Mouse (Mus musculus): ENCODE results near the gene Rela. TPM values are rescaled to one million over a fixed set of nuclear protein-coding genes. Genes with fewer than 3 reads are reported as not detected.

The Rela gene
- 64.8 and 66.0 TPM in 2 replicates for total RNA-seq (2014; fragmentation: Nextera tagmentation)
- total RNA-seq (2017): 36.1 and 49.7 TPM in 2 replicates

- ATAC-seq (replicated peaks; ENCODE audit: low FRiP score, low TSS enrichment, poor library complexity, severe bottlenecking): peak; percentile 83
These were observed at the start of gene Rela for GRCm38 (mm10) chr19:5637069-5638047. Gene Rela (plus strand): TSS chr19:5637483.

GRCm38 (mm10) chr19:5589159-5589558, 48.1 kb upstream of the Rela start:
- no peak for ATAC-seq (replicated peaks; ENCODE audit: low FRiP score, low TSS enrichment, poor library complexity, severe bottlenecking)

- ATAC-seq (replicated peaks; ENCODE audit: low FRiP score, low TSS enrichment, poor library complexity, severe bottlenecking): no peak
These were observed 45.4 kb upstream of the Rela start for GRCm38 (mm10) chr19:5591888-5592287.

GRCm38 (mm10) chr19:5599224-5599623, 38.1 kb upstream of the Rela start:
- no peak for ATAC-seq (replicated peaks; ENCODE audit: low FRiP score, low TSS enrichment, poor library complexity, severe bottlenecking)

GRCm38 (mm10) chr19:5601752-5602541, 35.3 kb upstream of the Rela start, which contains the start of gene Rnaseh2c:
Gene Rnaseh2c (plus strand): TSS chr19:5601873.
- peak; percentile 81 for ATAC-seq (replicated peaks; ENCODE audit: low FRiP score, low TSS enrichment, poor library complexity, severe bottlenecking)

GRCm38 (mm10) chr19:5603664-5604063, 33.6 kb upstream of the Rela start:
- ATAC-seq (replicated peaks; ENCODE audit: low FRiP score, low TSS enrichment, poor library complexity, severe bottlenecking): no peak

GRCm38 (mm10) chr19:5605126-5605525, 32.2 kb upstream of the Rela start:
- no peak for ATAC-seq (replicated peaks; ENCODE audit: low FRiP score, low TSS enrichment, poor library complexity, severe bottlenecking)

GRCm38 (mm10) chr19:5606196-5606595, 31.1 kb upstream of the Rela start:
- ATAC-seq (replicated peaks; ENCODE audit: low FRiP score, low TSS enrichment, poor library complexity, severe bottlenecking): no peak

GRCm38 (mm10) chr19:5607705-5608410, 29.4 kb upstream of the Rela start:
- no peak for ATAC-seq (replicated peaks; ENCODE audit: low FRiP score, low TSS enrichment, poor library complexity, severe bottlenecking)

GRCm38 (mm10) chr19:5608707-5609106, 28.6 kb upstream of the Rela start:
- ATAC-seq (replicated peaks; ENCODE audit: low FRiP score, low TSS enrichment, poor library complexity, severe bottlenecking): no peak

- no peak for ATAC-seq (replicated peaks; ENCODE audit: low FRiP score, low TSS enrichment, poor library complexity, severe bottlenecking)
These were observed 28.1 kb upstream of the Rela start for GRCm38 (mm10) chr19:5609171-5609546.

- peak; percentile 85 for ATAC-seq (replicated peaks; ENCODE audit: low FRiP score, low TSS enrichment, poor library complexity, severe bottlenecking)
These were observed 27.5 kb upstream of the Rela start, which contains the start of gene Kat5 for GRCm38 (mm10) chr19:5609547-5610404. Gene Kat5 (minus strand): TSS chr19:5610237.

GRCm38 (mm10) chr19:5611973-5612372, 25.3 kb upstream of the Rela start:
- no peak for ATAC-seq (replicated peaks; ENCODE audit: low FRiP score, low TSS enrichment, poor library complexity, severe bottlenecking)

- ATAC-seq (replicated peaks; ENCODE audit: low FRiP score, low TSS enrichment, poor library complexity, severe bottlenecking): no peak
These were observed 24.4 kb upstream of the Rela start for GRCm38 (mm10) chr19:5612762-5613411.

- ATAC-seq (replicated peaks; ENCODE audit: low FRiP score, low TSS enrichment, poor library complexity, severe bottlenecking): no peak
These were observed 22.3 kb upstream of the Rela start for GRCm38 (mm10) chr19:5614953-5615352.

GRCm38 (mm10) chr19:5620007-5620406, 17.3 kb upstream of the Rela start:
- ATAC-seq (replicated peaks; ENCODE audit: low FRiP score, low TSS enrichment, poor library complexity, severe bottlenecking): no peak

GRCm38 (mm10) chr19:5621884-5622283, 15.4 kb upstream of the Rela start:
- ATAC-seq (replicated peaks; ENCODE audit: low FRiP score, low TSS enrichment, poor library complexity, severe bottlenecking): no peak

- no peak for ATAC-seq (replicated peaks; ENCODE audit: low FRiP score, low TSS enrichment, poor library complexity, severe bottlenecking)
These were observed 12.0 kb upstream of the Rela start for GRCm38 (mm10) chr19:5625311-5625710.

Data from megakaryocyte-erythroid progenitor cell, adult 5-6 weeks (primary cell).